Mouse (Mus musculus) gastrocnemius, adult 18-20 months (tissue): ENCODE results near the gene Mpg. TPM values are rescaled to one million over a fixed set of nuclear protein-coding genes. Genes with fewer than 3 reads are reported as not detected.
"Not testable (repeated sequence)": the region's sequence is repeated elsewhere in the genome, so short reads cannot be mapped to it uniquely, and the experiment has no call there.

Source experiments
- DNase-seq: peaks from one replicate; pipeline ENCODE4 v3.0.0; 2021; ENCODE audit warnings: low spot score
- long read RNA-seq, 2 experiments: library from polyadenylated mRNA; stranded (forward); transcript quantifications; one replicate each; pipeline ENCODE4 v2.0.0; 2021
- total RNA-seq, 2 experiments: library from RNA; stranded (reverse); gene quantifications; 2 replicates each; pipeline ENCODE4 v1.2.3; 2021

Gene Mpg
- 1 to 10 TPM; 4.1 to 4.4 TPM for total RNA-seq
- long read RNA-seq, experiment 1, transcript Mpg-201 (4 exons, 1,737 nt), result major isoform, 13 of 19 reads
- long read RNA-seq, experiment 1, partial matches to known transcripts, result 1 of 19 reads
- long read RNA-seq, experiment 1, other reads (novel, unspliced or antisense), result 5 of 19 reads
- long read RNA-seq, experiment 2, transcript Mpg-201 (4 exons, 1,737 nt), result major isoform, 6 of 11 reads
- long read RNA-seq, experiment 2, partial matches to known transcripts, result 2 of 11 reads
- long read RNA-seq, experiment 2, other reads (novel, unspliced or antisense), result 3 of 11 reads

DNA sequence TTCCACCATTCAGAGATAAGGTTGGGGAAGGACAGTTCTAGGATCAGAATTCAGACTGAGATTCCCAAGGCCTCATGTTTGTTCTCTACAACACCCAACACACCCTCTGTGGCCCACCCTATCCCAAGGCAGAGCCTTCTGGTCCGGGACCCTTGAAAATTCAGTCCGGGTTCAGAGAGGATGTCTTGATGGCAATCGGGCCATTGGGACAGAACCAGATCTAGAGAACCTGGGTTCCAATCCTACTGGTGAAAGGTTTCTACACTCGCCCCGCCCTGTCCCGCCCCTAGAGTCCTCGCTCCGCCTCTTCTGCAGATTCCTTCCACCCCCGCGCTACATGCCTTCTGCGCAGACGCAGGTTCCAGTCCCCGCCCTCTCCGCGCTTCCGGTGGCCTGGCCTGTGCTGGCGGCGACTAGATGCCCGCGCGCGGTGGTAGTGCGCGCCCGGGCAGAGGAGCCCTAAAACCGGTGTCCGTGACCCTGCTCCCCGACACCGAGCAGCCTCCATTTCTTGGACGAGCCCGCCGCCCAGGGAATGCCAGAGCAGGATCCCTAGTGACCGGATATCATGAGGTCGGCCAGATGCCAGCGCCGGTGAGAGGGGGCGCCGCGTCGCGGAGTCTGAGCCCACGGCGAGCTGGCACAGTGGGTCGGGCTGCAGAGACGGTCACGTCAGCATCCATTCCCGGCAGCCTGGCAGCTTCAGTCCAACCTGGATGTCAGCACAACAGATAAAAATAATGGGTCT is at the start of gene Mpg:
Mpg (plus strand) TSS at position 382 of the 748 bp plus-strand sequence.
- peak; percentile 90 for DNase-seq

DNA sequence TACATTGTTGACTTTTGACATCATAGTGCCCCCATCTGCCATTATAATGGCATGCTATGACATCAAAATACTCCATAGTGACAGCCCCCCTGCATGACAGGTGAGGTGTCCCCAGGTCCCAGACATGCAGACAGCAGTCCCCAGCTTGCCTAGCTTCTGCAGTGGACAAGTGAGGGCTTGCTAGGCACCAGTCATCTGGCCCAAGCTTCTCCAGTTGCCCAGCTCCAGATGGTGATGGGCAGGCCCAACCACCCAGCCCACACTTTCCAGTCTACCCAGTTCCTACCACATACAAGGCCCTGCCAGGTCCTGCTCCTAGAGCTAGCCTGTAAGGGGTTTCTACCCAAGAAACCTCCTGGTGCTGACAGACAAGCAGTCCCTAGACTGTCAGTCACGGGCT is 47.8 kb upstream of the Mpg start:
- DNase-seq, result no peak

DNA sequence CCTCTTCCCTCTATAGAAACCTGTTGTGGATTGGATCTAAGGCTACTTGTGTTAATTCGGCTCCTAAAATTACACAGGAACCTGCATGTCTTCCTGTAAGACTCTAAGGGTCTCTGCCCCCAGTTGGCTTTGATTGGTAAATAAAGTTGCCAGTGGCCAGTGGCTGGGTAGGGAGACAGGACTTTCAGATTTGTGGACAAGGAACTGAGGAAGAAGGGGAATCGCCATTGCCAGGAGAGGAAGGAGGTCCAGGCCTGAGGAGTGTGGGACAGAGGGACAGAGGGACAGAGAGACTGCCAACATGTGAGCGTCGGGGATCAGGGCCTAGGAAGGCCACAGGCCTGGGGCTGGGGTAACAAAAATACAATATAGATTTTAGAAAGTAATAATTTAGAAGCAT is 45.1 kb upstream of the Mpg start:
- no peak for DNase-seq

DNA sequence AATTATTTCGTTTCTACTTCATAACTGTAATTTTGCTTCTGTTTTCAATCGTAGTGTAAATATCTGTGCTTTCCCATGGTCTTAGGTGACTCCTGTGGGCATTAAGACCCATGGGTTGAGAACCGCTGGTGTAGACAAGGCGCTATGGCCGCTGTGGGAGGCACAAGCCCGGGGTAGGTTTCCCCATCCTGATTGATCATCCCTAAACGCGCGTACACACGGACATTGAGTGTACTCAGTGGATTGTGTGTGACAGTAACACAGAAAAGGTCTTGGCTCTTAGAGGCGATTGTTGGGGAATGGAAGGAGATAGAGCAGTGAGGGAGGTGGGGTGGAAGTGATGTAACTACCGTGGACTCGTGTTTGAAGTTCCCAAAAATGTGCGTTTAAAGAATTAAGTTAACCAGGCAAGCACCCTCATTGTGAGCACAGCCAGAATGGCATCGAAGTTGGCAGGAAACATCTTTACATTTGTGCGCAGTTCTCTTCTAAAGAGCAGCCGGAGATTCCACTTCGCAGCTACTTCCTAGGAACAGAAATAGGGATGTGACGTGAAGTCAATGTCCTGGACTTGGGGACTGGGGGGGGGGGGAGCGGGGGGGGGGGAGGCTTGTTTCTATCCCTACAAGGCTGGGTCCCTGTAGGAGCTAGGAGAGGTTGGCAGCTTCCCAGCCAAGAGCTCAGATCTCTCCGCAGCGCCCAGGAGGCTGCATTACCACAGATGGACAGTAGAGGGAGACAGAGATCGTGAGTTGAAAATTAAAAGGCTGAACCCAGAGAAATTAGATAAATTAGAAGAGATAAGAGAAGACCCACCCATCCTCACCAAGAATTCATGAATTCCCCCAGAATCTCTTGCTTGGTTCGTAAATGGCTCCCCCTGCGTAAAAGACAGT is 44.1 kb upstream of the Mpg start:
- DNase-seq, result peak; percentile 88

DNA sequence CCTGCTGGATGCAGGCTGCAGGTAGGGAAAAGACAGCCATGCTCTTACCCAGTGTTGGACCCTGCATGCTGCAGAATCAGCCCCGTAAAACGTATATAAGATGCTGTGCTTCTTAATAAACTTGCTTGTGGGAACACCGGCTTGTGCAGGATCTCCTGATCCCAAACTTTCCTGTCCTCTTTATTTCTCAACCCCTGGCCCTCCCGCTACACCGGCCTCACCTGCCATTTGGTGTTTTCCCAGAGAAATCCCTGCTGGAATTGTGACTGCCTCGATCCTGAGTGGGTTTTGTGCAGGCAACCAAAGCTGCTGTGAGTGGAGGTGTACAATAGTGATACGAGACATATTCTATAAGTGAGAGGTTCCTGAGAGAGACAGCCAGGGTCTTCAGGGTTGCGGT is 41.8 kb upstream of the Mpg start:
- no peak for DNase-seq

DNA sequence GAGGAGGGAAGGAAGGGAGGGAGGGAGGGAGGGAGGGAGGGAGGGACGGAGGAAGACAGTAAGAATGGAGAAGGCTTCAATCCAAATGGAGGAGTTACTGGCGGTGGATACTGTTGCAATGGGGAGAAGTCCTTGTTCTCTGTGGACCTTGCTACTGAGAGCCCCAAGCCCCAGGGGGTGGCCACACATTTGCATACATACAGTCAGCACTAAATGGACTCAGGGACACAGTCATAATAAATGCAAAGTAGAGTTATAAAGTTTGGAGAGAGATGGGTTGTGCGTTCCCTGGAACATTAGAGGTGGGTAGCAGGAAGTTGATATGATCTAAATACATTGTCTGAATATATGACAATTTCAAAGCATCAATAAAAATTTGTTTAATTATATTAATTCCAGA is 40.3 kb upstream of the Mpg start:
- DNase-seq, result no peak

DNA sequence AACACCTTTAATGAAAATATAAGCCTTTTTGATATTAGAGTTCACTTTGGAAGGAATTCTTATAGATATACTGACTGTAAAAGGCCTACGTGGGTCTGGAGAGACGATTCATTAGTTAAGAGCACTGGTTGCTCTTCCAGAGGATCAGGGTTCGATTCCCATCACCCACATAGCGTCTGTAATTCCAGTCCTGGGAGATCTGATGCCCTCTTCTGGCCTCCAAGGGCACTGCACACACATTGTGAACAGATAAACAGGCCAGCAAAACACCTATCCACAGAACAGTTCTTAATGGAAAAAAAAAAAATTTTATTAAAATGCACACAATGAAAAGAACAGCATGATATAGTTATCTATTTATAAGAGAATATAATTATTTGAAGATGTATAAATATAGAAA is 39.0 kb upstream of the Mpg start:
- no peak for DNase-seq

DNA sequence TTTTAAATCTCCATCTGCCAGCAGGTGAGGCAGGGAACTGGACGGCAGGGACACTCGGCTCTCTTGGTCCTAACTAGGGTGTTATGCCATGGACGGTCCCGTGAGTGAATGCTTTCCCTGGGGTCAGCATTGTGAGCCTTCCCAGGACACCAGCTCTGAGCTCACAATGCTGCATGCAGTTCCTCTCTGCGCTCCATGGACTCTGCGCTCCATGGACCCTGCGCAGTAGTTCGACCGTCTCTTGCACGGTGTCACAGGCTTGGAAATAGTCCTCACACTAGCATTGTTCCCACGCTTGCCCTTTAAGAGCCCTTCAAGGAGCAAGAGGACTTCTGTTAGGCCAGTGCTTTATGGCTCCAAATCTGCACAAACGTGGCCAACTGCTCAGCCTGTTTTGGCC is 37.4 kb upstream of the Mpg start:
- DNase-seq, result no peak

DNA sequence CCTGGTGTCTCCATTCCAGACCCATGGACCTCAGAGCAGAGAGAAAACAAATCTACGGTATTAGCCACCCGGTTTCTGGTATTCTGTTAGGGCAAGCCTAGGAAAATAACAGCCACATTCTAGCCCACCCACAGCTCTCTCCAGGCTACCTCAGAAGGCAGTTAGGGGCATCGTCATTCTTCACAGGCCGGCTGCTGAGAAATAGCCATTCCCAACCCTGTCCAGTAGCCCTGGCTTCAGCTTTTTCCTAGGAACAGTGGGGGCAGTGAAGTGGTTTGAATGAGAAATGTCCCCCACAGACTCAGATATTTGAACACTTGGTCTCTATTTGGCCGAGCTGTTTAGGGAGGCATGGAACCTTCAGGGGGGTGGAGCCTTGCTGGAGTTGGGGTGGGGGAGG is 36.9 kb upstream of the Mpg start:
- DNase-seq, result no peak

DNA sequence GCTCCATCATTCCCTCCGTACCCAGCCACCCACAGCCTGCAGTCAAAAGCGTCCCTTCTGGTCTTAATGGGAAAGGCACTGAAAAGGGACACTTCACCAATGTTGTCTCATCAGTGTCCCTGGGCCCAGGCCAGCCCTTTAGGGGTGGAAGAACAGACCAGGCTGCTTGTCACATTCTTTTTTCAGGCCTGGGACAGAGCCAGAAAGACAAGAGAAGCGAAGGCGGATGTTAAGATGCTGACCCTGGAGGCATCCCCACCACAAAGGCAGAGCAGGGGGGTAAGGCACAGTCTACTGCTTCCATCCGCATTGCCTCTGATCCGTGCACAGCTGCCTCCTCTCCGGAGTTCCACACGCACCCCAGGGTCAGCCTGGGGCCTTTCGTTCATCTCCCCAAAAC is 36.2 kb upstream of the Mpg start:
- DNase-seq, result no peak

DNA sequence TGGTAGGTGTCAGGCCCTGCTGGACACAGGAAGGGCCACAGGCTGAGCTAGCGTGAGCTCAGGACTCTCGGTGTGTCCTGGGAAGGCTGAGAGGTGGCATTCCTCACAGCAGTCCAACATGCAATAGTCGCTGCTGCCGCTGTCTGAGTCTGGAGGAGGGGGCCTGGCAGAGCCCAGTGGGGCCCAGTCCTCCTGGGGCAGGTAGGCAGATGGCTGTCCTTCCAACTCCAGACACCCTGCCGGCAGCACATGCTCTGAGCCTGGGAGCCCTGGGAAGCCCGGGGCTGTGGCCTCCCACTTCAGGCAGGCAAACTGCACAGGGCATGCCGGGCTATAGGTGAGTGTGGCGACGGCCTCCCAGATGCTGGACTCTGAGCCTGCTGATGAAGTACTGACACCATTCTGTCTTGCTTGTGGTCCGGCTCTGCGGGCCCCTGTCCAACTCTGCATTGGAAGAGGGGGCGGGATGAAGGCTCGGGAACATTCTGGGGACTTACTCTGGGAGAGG is 35.6 kb upstream of the Mpg start:
- no peak for DNase-seq

DNA sequence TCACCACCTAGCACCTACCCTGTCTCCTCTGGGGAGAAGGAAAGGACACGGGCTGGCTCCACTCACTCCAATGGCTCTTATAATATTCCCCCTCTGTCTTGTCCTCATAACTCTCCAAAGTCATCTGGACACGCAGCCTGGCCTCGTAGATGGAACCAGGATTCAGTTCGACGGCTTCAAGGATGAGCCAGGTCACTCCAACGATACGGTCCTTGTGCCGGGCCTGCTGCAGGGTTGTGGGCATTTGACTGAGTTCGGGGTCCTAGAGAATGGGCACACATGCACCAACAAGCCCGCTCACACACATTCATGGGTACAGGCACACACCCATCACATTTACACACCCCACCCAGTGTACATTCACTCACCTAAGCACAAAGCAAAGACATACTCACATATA is 33.1 kb upstream of the Mpg start:
- no peak for DNase-seq

DNA sequence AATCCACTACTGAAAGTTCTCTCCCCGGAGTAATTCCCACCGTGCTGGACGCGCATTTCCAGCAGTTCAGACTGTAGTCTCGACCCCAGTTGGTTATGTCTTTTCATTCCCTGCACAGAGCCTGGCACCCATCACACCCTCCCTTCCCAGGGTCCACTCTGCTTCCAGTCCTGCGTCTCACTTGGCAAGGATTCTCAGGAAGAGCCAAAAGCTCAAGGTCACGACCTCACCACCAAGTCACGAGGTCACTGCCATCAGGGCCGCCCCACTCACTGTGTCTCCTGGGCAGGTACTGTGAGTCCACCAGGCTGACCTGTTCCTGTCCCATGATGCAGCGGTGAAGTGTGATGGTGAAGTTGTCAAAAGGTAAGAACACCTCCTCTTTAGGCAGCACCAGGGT is 32.2 kb upstream of the Mpg start:
- no peak for DNase-seq

DNA sequence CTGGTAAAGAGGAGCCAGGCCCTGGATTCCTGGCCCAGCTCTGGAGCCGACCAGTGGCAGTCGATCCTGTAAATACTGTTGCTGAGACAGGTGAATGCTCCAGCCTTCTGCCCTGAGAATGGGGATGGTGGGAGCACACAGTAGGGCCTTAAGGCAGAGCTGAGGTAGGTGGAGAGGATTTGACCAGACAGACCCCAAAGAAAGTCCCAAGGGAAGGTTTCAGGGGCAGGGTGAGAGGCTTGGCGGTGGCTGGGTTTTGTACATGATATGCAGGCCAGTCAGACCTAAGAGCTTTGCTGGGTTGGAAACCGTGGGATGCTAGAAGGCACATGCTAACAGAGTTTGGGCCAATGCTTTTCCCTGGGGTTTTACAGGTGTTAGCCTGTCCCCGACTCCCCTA is 31.7 kb upstream of the Mpg start:
- no peak for DNase-seq

DNA sequence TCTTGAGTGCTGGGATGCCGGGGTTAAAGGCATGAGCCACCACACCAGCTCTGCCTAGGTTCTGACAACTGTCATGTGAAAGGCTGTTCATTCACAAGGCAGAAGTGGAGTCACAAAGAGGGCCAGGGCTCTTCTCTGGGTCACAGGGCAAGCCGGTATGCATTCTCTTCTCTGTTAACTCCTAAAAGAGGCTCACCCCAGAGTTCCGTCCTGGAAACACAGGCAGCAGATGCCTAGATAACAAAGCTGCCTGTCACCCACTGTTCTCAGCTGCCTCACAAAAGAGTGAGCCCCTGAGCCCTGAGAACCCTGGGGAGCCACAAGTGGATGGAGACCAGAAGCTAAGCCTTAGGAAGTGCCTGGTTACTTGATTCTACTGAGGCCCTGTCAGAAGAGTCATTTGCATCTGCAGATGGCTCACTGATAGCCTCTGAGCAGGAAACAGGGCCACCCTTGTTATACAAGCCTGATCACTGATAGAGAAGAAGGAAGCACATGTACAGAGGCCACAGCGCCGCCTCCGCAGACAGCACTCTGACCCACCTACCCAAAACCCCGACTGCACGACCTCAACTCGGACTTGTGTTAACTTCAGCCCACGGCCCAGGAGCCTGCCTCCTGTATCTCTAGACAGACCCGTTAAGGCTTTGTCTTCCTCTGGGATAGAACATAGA is 30.3 kb upstream of the Mpg start:
- DNase-seq, result no peak

DNA sequence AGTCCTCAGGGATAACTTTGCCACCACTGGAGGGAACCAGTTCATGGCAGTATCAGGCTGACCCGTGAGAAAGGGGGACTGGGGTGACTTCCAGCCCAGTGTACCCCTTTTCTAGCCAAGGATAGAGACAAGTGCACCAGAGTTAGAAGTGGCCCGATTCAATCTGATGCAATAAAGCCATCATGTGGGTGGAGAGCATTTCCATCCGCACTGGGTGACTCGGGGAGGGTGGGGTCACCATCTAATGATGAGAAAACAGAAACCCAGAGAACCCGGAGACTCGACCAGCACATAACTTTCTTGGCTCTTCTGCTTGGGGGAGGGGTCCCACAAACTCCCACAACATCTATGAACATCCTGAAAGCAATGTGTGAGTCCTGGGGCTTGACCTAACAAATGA is 29.6 kb upstream of the Mpg start:
- no peak for DNase-seq

DNA sequence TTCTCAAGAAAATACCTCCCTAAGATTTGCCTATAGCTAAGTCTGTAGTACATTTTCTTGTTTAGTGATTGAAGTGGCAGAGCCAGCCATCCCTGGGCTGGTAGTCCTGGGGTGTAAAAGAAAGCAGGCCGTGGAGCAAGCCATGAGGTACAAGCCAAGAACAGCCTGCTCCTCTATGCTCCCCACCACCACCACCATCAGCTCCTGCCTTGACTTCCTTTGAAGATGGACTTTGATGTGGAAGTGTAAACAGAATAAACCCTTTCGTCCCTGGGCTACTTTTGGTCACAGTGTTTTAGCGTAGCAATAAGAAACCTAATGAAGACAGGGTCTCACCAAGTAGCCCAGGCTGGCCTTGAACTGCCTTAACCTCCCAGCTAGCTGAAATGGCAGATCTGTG is 28.5 kb upstream of the Mpg start:
- no peak for DNase-seq

DNA sequence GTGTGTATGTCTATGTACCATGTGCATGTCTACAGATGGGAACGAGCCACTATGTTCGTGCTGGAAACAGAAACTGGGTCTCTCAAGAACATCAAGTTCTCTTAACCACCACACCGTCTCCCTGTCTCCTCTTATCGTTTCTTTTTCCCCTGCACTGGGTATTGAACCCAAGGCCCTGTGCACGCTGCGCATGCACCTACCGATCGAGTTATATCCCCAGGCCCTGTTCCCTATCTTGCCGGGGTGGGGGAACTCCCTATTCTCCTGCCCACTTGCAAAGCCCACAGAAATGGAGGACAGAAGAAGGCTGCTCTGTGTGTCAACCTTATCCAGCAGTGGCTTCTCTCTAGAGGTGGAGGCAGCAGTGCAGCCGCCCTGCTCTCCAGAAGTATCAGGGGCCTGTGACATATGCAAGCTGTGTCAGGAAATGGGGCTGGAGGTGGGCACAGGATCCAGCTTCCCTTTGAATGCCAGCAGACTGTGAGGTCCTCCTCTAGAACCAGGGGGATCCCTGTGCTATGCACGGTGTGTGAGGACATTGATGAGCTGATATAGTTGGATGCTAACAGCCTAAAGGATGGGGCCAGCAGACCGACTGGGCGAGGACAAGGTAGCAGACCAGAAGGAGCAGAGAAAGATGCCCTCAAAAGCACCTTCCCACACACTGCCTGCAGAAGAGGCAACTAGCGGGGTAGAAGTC is 27.9 kb upstream of the Mpg start:
- no peak for DNase-seq

DNA sequence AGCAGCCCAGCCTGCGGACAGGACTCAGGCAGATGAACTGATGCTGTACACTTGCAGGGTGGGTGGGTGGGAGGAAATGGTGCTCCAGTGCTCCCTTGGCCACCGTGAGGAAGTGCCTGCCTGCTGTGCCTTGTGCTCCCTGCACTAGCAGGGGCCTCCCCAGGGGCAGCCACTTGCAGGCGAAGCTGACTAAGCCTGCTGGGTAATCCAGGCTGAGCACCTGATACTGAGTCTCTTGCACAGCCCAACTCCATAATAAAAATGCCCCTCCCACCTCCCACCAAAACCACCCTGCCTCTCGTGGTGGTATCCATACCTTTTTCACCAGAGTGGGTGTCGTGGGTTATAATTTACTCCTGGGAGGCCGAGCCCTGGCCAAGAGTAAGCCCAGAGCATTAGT is 27.1 kb upstream of the Mpg start:
- no peak for DNase-seq

DNA sequence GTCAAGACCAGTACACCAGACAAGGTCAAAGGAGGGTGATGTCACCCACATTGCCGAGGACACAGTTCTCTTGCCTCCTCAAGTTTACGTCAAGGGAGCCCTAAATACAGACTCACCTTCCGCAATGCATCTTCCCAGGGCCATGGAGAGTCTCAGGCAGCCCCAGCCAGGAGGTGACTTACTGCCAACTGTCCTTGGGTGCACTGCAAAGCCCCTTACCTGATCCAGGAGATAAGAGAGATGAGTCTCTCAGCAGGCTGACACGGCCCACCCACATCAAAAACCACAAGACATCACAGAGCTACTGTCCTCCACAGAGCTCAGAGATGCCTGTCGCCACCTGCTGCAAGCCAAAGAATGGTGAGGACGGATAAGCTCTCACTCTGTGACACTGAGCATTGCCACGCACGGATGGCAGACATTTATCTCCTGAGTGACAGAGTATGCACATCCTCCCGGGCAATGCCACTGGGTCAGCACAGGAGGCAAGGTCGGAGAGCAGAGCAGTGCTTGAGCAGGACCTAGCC is 26.2 kb upstream of the Mpg start, which contains the start of gene Il9r:
Il9r (minus strand) TSS at position 205 of the 527 bp plus-strand sequence.
- no peak for DNase-seq

DNA sequence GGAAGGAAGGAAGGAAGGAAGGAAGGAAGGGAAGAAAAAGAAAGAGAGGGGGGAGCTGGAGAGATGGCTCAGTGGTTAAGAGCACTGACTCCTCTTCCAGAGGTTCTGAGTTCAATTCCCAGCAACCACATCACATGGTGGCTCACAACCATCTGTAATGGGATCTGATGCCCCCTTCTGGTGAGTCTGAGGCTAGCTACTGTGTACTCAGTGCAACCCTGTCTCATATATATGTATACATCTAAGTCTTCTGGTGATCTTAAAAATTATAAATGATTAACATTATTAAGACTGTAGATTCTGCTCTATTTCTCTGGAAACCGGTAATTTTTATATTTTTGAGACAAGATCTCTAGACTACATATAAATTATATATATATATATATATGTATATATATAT is 25.3 kb upstream of the Mpg start:
- not testable (repeated sequence) for DNase-seq
